Mouse (Mus musculus) embryonic facial prominence, embryonic 11.5 days (tissue): ENCODE results near the gene Exosc9. TPM values are rescaled to one million over a fixed set of nuclear protein-coding genes. Genes with fewer than 3 reads are reported as not detected.

Experiments used
- ATAC-seq: fragments of 200-750 bp; cut with Nextera tagmentation; replicated peaks from 2 replicates; pipeline ENCODE4 v1.8.0; 2017; ENCODE audit warnings: low read depth; ENCODE audit not compliant: insufficient number of reproducible peaks, low FRiP score, low TSS enrichment
- DNase-seq: peaks from one replicate; pipeline ENCODE4 v3.0.0-alpha.2; 2015; ENCODE audit warnings: low spot score
- H3K27ac ChIP-seq: fragments of 300-500 bp; sonication (generic); replicated peaks from 2 replicates; pipeline ENCODE4 v1.5.1; 2014; ENCODE audit warnings: mild to moderate bottlenecking, low read depth, low read length, control low read depth
- H3K27me3 ChIP-seq: fragments of 300-500 bp; sonication (generic); 2 replicates; pipeline ENCODE4 v1.6.1; 2014; ENCODE audit warnings: mild to moderate bottlenecking, low read length, moderate library complexity, mixed read lengths; ENCODE audit not compliant: control insufficient read depth, insufficient read depth
- H3K36me3 ChIP-seq: fragments of 300-500 bp; sonication (generic); replicated peaks from 2 replicates; pipeline ENCODE4 v1.6.1; 2014; ENCODE audit warnings: low read depth, mild to moderate bottlenecking, low read length, moderate library complexity, mixed read lengths; ENCODE audit not compliant: control insufficient read depth, insufficient read depth
- H3K4me1 ChIP-seq: fragments of 300-500 bp; sonication (generic); 2 replicates; pipeline ENCODE4 v1.6.1; 2014; ENCODE audit warnings: low read length, mixed read lengths; ENCODE audit not compliant: control insufficient read depth, insufficient read depth
- H3K4me2 ChIP-seq: fragments of 300-500 bp; sonication (generic); 2 replicates; pipeline ENCODE4 v1.6.1; 2014; ENCODE audit warnings: low read depth, mild to moderate bottlenecking, control low read depth, low read length, moderate library complexity
- H3K4me3 ChIP-seq: fragments of 300-500 bp; sonication (generic); 2 replicates; pipeline ENCODE4 v1.5.1; 2014; ENCODE audit warnings: low read depth, low read length, control low read depth
- H3K9ac ChIP-seq: fragments of 300-500 bp; sonication (generic); replicated peaks from 2 replicates; pipeline ENCODE4 v1.6.1; 2014; ENCODE audit warnings: mild to moderate bottlenecking, control low read depth, low read length
- H3K9me3 ChIP-seq: fragments of 300-500 bp; sonication (generic); replicated peaks from 2 replicates; pipeline ENCODE4 v1.6.1; 2016; ENCODE audit warnings: mild to moderate bottlenecking, low read length, inconsistent platforms, mixed read lengths; ENCODE audit not compliant: control insufficient read depth
- WGBS: fragments of 180-500 bp; shearing (Covaris S2); extraction: QIAGEN DNeasy Blood & Tissue Kit; methylation state at CpG from one replicate; pipeline ENCODE4 v1.1.7; 2014; 5-methylcytosine and 5-hydroxymethylcytosine counted together
- polyA plus RNA-seq: library from polyadenylated mRNA; unstranded; fragments of >200 nt; fragmentation: Nextera tagmentation; extraction: Ambion mirVana; gene quantifications from 2 replicates; pipeline ENCODE4 v1.2.1, GENCODE M21; 2014

Gene Exosc9
- polyA plus RNA-seq, 1 experiment from 2014 or later, result 90.5 TPM

DNA sequence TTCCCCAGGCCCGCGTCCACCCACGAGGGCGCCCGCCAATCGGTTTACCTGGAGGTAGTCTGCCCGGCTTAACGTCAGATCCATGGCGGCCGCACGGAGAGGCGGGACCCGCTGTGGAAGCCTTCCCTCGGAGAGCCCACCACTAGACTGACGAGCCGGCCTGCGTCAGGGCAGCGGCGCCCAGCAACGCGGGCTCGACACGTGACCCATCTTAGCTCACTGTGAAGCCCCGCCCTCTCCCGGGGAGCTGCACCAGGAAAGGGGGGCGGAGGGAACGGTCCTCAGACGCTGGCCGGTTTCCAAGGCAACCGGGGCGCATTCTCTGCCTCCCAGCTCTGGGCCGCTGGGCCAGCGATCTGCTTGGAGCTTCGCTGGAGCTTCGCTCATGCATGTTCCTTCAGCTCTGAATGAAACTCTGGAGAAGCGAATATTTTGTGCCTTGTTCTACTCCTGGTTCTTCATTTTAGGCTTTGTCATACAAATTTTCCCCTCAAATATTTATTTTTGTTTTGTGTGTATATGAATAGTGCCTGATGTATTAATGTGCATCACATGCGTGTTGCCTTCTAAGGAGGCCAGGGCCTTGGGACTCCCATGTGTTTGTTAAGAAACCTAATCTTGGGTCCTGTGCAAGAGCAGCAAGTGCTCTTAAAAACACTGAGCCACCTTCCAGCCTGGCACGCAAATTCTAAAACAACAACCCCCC, 60.9 kb downstream of the Exosc9 start, which contains the start of gene Bbs7:
TSS of gene Bbs7 (minus strand) at position 276 of the 706 bp plus-strand sequence.
- Histone ChIP-seq H3K4me2 (peak within 1 kb of the TSS; percentile 56), H3K9ac (peak within 1 kb of the TSS; percentile 75), H3K4me3 (peak within 1 kb of the TSS; percentile 63), H3K4me1 (no peaks in the 10 kb centered on the region), H3K9me3 (no peaks in the 10 kb centered on the region), H3K27me3 (no peaks in the 10 kb centered on the region), H3K27ac (no peak within 1 kb of the TSS), H3K36me3 (no peaks in the 10 kb centered on the region)
- ATAC-seq, result peak; percentile 97
- peak; percentile 100 for DNase-seq
- 4% methylated on average over 38 of the region's 38 CpGs for WGBS

DNA sequence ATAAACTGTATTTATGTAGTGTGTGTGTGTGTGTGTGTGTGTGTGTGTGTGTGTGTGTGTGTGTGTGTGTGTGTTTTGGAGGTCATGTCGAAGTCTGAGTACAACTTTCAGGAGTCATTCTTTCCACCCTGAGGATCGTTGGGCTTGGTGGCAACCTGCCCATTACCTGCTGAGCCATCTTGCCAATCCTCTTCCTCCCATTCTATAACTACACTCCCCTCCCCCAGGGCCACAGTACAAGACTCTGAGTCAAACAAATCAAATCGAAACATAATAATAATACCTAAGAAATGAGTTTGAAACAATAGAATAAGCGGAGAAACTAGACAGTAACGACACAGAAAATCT, 61.5 kb downstream of the Exosc9 start:
- 73% methylated on average over 5 of the region's 5 CpGs for whole genome bisulfite sequencing
- no peak for ATAC-seq
- H3K27ac ChIP-seq, result no peak overlapping the region
- no peaks in the 10 kb centered on the region for H3K27me3 ChIP-seq
- no peak overlapping the region for H3K4me2 ChIP-seq
- no peaks in the 10 kb centered on the region for H3K4me1 ChIP-seq
- H3K4me3 ChIP-seq, result no peak overlapping the region
- DNase-seq, result no peak
- H3K9me3 ChIP-seq, result no peaks in the 10 kb centered on the region
- H3K9ac ChIP-seq, result no peak overlapping the region
- H3K36me3 ChIP-seq, result no peaks in the 10 kb centered on the region

Other genes with a start within 250 kb of the Exosc9 start
- gene Anxa5, start 76.7 kb upstream of the Exosc9 start, polyA plus RNA-seq, result 129 and 140 TPM in 2 replicates
- 0.39 and 0.64 TPM in 2 replicates for gene 1810062G17Rik, start 76.7 kb upstream of the Exosc9 start, polyA plus RNA-seq
- gene Gm11549, start 30.8 kb upstream of the Exosc9 start, polyA plus RNA-seq, result 0.10 and 0.26 TPM in 2 replicates
- 275 and 297 TPM in 2 replicates for gene Ccna2, start 19.5 kb downstream of the Exosc9 start, polyA plus RNA-seq
- 16.6 and 16.9 TPM in 2 replicates for gene Bbs7, start 60.9 kb downstream of the Exosc9 start, polyA plus RNA-seq
- 4.2 and 5.5 TPM in 2 replicates for gene Trpc3, start 137.6 kb downstream of the Exosc9 start, polyA plus RNA-seq